Mouse (Mus musculus) heart, embryonic 12.5 days (tissue): ENCODE results near the gene Spry2. TPM values are rescaled to one million over a fixed set of nuclear protein-coding genes. Genes with fewer than 3 reads are reported as not detected.

ENCODE experiments used
- ATAC-seq: fragments of 200-750 bp; cut with Nextera tagmentation; 2 replicates; pipeline ENCODE4 v1.8.0; 2017; ENCODE audit warnings: moderate TSS enrichment, moderate library complexity; ENCODE audit not compliant: insufficient number of reproducible peaks, low FRiP score
- H3K27ac ChIP-seq: fragments of 300-500 bp; sonication (generic); 2 replicates; pipeline ENCODE4 v1.5.1; 2016; ENCODE audit warnings: mild to moderate bottlenecking, moderate library complexity; ENCODE audit not compliant: poor library complexity, severe bottlenecking
- H3K27me3 ChIP-seq: fragments of 300-500 bp; sonication (generic); replicated peaks from 2 replicates; pipeline ENCODE4 v1.6.1; 2016; ENCODE audit warnings: mild to moderate bottlenecking, moderate library complexity
- H3K36me3 ChIP-seq: fragments of 300-500 bp; sonication (generic); 2 replicates; pipeline ENCODE4 v1.6.1; 2016; ENCODE audit warnings: mild to moderate bottlenecking, moderate library complexity
- H3K4me1 ChIP-seq: fragments of 300-500 bp; sonication (generic); replicated peaks from 2 replicates; pipeline ENCODE4 v1.6.1; 2016; ENCODE audit warnings: mild to moderate bottlenecking
- H3K4me2 ChIP-seq: fragments of 300-500 bp; sonication (generic); 2 replicates; pipeline ENCODE4 v1.6.1; 2016; ENCODE audit warnings: mild to moderate bottlenecking, moderate library complexity
- H3K4me3 ChIP-seq: fragments of 300-500 bp; sonication (generic); 2 replicates; pipeline ENCODE4 v1.5.1; 2016; ENCODE audit warnings: mild to moderate bottlenecking
- H3K9ac ChIP-seq: fragments of 300-500 bp; sonication (generic); 2 replicates; pipeline ENCODE4 v1.6.1; 2016; ENCODE audit warnings: mild to moderate bottlenecking, moderate library complexity
- H3K9me3 ChIP-seq: fragments of 300-500 bp; sonication (generic); replicated peaks from 2 replicates; pipeline ENCODE4 v1.6.1; 2016; ENCODE audit warnings: mild to moderate bottlenecking, moderate library complexity
- WGBS: fragments of 180-500 bp; shearing (Covaris S2); methylation state at CpG from one replicate; pipeline ENCODE4 v1.1.7; 2016; 5-methylcytosine and 5-hydroxymethylcytosine counted together
- polyA plus RNA-seq: library from polyadenylated mRNA; unstranded; fragments of >200 nt; fragmentation: Nextera tagmentation; extraction: Ambion mirVana; gene quantifications from 2 replicates; pipeline ENCODE4 v1.2.1, GENCODE M21; 2016

The Spry2 gene
- polyA plus RNA-seq, 1 experiment from 2014 or later: 61.1 TPM

DNA sequence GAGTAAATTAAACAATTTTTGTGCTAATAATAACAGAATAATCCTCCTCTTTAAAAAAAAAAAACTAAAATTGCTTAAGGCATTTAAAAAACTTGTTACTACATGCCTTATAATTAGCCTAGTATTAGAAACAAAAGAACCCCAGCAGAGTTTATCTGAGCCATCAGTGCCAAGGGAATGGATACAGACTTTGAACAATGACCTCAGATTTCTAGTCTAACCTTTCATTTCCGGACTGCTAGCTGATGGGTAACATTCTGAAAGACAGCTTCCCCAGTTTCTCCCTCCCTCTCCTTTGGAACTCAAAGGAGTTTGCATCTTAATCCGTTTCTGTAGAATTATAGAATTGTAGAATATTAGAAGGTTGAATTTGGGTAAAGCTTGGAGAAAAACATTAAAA, 36.7 kb downstream of the Spry2 start:
- Histone ChIP-seq H3K9ac (no peak overlapping the region), H3K27ac (no peak overlapping the region), H3K27me3 (no peaks in the 10 kb centered on the region), H3K4me2 (no peak overlapping the region), H3K9me3 (0 out of 2 replicates have a peak, but pooled peaks cover 4% of the 10 kb centered on the region), H3K36me3 (no peaks in the 10 kb centered on the region), H3K4me3 (no peak overlapping the region), H3K4me1 (0 out of 2 replicates have a peak, but pooled peaks cover 8% of the 10 kb centered on the region)
- no peak for ATAC-seq
- WGBS: 41% methylated on average over 2 of the region's 2 CpGs

DNA sequence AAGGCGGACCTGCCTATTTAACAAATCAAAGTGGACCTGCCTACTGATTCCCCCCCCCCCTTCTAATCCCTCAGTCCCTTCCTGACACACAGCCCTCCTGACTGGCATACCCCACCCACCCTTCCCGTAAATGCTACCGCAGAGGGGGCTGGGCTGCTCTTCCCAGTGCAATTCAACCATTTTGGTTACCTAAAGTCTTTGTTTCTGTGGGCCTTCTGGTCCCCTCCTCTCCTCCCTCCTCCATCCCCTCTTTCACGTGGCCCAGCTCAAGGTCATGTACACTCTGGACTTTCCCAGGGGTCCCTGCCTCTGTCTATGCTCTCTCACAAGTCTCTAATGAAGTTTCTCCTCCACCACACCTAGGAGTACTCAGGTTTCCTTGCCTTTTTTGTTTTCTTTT, 37.3 kb downstream of the Spry2 start:
- H3K27ac ChIP-seq: no peak overlapping the region
- H3K4me3 ChIP-seq: no peak overlapping the region
- no peak overlapping the region for H3K9ac ChIP-seq
- H3K4me2 ChIP-seq: no peak overlapping the region
- H3K9me3 ChIP-seq: 0 out of 2 replicates have a peak, but pooled peaks cover 4% of the 10 kb centered on the region
- no peak for ATAC-seq
- H3K36me3 ChIP-seq: no peaks in the 10 kb centered on the region
- 0 out of 2 replicates have a peak, but pooled peaks cover 8% of the 10 kb centered on the region for H3K4me1 ChIP-seq
- 20% methylated on average over 4 of the region's 4 CpGs for WGBS
- no peaks in the 10 kb centered on the region for H3K27me3 ChIP-seq

DNA sequence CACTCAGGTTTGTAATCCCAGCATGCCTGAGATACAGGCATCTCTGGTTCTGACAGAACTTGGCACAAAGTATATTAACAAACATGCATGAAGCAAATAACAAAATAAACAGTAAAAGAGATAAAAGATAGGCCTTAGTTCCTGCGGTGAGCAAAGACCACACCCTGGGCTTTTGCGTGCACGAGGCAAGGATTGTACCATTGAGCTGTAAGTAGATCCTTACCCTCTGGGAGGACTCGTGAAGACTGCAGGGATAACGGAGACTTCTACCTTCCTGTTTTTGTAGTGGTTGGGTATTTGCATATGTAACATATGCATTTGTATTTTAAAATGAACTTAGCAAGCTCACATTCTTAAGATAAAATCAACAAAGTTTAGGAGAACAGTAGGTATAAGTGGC, 37.7 kb downstream of the Spry2 start:
- Histone ChIP-seq H3K4me1 (0 out of 2 replicates have a peak, but pooled peaks cover 8% of the 10 kb centered on the region), H3K9me3 (0 out of 2 replicates have a peak, but pooled peaks cover 4% of the 10 kb centered on the region), H3K27ac (no peak overlapping the region), H3K4me3 (no peak overlapping the region), H3K4me2 (no peak overlapping the region), H3K9ac (no peak overlapping the region), H3K36me3 (no peaks in the 10 kb centered on the region), H3K27me3 (no peaks in the 10 kb centered on the region)
- 25% methylated on average over 5 of the region's 5 CpGs for WGBS
- ATAC-seq: no peak

DNA sequence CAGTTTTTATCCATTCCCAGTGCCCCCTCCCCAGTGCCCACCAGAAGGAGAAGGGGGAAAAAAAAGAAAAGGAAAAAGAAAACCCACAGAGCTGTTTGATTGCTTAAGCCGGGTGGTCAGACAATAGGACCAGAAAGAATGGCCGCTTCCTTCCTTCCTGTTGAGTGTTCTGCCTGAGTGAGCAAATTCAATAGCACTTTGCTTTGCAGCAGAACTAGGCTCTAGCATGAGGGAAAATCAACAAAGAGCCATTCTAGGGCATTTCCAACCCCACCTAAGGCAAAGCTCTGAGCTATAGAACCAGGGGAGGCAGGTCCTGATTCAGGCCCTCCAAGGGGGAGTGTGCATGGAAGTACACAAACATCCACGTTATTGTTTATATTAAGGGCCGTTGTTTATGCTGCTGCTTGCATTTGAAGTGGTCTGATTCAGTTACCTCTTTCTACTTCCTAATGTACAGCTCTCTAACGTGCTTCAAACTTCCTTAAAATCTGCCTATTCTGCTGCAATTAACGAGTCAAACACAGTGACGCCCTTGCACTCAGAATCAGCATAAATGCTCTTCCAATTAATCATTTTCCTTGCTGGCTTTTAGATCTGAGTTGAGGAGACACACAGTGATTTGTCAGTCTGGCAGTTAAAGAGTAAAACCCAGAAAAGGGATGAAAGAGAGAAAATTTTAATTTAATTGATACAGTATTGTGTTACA, 45.1 kb downstream of the Spry2 start:
- H3K9ac ChIP-seq: no peak overlapping the region
- H3K4me3 ChIP-seq: no peak overlapping the region
- H3K9me3 ChIP-seq: no peaks in the 10 kb centered on the region
- 46% methylated on average over 7 of the region's 7 CpGs for WGBS
- no peaks in the 10 kb centered on the region for H3K36me3 ChIP-seq
- no peaks in the 10 kb centered on the region for H3K4me1 ChIP-seq
- no peak overlapping the region for H3K4me2 ChIP-seq
- no peaks in the 10 kb centered on the region for H3K27me3 ChIP-seq
- no peak; the same call in 1 of the 2 replicates for ATAC-seq
- H3K27ac ChIP-seq: no peak overlapping the region

Other genes with a start within 250 kb of the Spry2 start
- gene Trim52, start 209.4 kb upstream of the Spry2 start, polyA plus RNA-seq: not detected in 2 replicates